Mouse (Mus musculus) MEL (cell line): Measurements from ENCODE around the gene Timm13. TPM values are rescaled to one million over a fixed set of nuclear protein-coding genes. Genes with fewer than 3 reads are reported as not detected.

Experiments used
- DNase-seq: peaks from one replicate; pipeline ENCODE4 v3.0.0; 2011; ENCODE audit warnings: low read depth, low spot score
- H3K27ac ChIP-seq: 2 replicates; pipeline ENCODE4 v1.5.1; 2012; ENCODE audit warnings: low read depth, mild to moderate bottlenecking, control low read depth, low read length, moderate library complexity; ENCODE audit not compliant: control insufficient read depth
- H3K27me3 ChIP-seq, 2 experiments: fragments of 150-350 bp in 1 of 2; sonication (generic) in 1 of 2; 2 replicates each; pipeline ENCODE4 v1.6.1; 2012; ENCODE audit warnings: low read length in 2 of 2, mild to moderate bottlenecking in 2 of 2, improper control_type of control experiment in 1 of 2, moderate library complexity in 1 of 2; ENCODE audit not compliant: insufficient read depth in 2 of 2, control insufficient read depth in 1 of 2
- H3K36me3 ChIP-seq, 2 experiments: 2 replicates each; pipeline ENCODE4 v1.6.1; 2012 to 2014; ENCODE audit warnings: low read length in 2 of 2, improper control_type of control experiment in 1 of 2, inconsistent platforms in 1 of 2, mild to moderate bottlenecking in 1 of 2; ENCODE audit not compliant: insufficient read depth in 2 of 2, control insufficient read depth in 1 of 2
- H3K4me1 ChIP-seq, 2 experiments: fragments of 150-350 bp in 1 of 2; sonication (generic) in 1 of 2; 2 replicates each; pipeline ENCODE4 v1.6.1; 2012; ENCODE audit warnings: low read length in 2 of 2, improper control_type of control experiment in 1 of 2, mild to moderate bottlenecking in 1 of 2; ENCODE audit not compliant: insufficient read depth in 2 of 2, control insufficient read depth in 1 of 2
- H3K4me3 ChIP-seq, 2 experiments: fragments of 150-350 bp in 1 of 2; sonication (generic) in 1 of 2; 2 replicates each; pipeline ENCODE4 v1.5.1; 2012; ENCODE audit warnings: low read depth in 2 of 2, low read length in 2 of 2, mild to moderate bottlenecking in 2 of 2, moderate library complexity in 2 of 2, control low read depth in 1 of 2, improper control_type of control experiment in 1 of 2; ENCODE audit not compliant: control insufficient read depth in 1 of 2, insufficient read depth in 1 of 2
- H3K79me2 ChIP-seq: 2 replicates; pipeline ENCODE4 v1.6.1; 2012; ENCODE audit warnings: mild to moderate bottlenecking, low read length, moderate library complexity; ENCODE audit not compliant: control insufficient read depth, poor library complexity, insufficient read depth
- H3K9ac ChIP-seq: 2 replicates; pipeline ENCODE4 v1.6.1; 2012; ENCODE audit warnings: low read depth, mild to moderate bottlenecking, control low read depth, low read length, moderate library complexity; ENCODE audit not compliant: control insufficient read depth, poor library complexity, severe bottlenecking
- H3K9me3 ChIP-seq: fragments of 150-350 bp; sonication (generic); replicated peaks from 2 replicates; pipeline ENCODE4 v1.6.1; 2012; ENCODE audit warnings: mild to moderate bottlenecking, low read length, improper control_type of control experiment, moderate library complexity; ENCODE audit not compliant: insufficient read depth
- CHD1 ChIP-seq: IDR thresholded peaks from 2 replicates; pipeline ENCODE4 v1.6.1; 2012; ENCODE audit warnings: low read depth, mild to moderate bottlenecking, inconsistent platforms, low read length, improper control_type of control experiment
- CTCF ChIP-seq, 3 experiments: IDR thresholded peaks in 2 of 3; conservative IDR thresholded peaks in 1 of 3; 2 replicates each; pipeline ENCODE4 v1.5.1; 2011 to 2012; ENCODE audit warnings: low read length in 3 of 3, low read depth in 2 of 3, mild to moderate bottlenecking in 2 of 3, improper control_type of control experiment in 1 of 3, inconsistent platforms in 1 of 3, mixed read lengths in 1 of 3, moderate library complexity in 1 of 3; ENCODE audit not compliant: control insufficient read depth in 1 of 3, insufficient read depth in 1 of 3, poor library complexity in 1 of 3, severe bottlenecking in 1 of 3
- EP300 ChIP-seq, 2 experiments: IDR thresholded peaks; 2 replicates each; pipeline ENCODE4 v1.6.1; 2011; ENCODE audit warnings: improper control_type of control experiment in 2 of 2, low read length in 2 of 2, low read depth in 1 of 2, mild to moderate bottlenecking in 1 of 2
- ETS1 ChIP-seq: IDR thresholded peaks from 2 replicates; pipeline ENCODE4 v1.6.1; 2012; ENCODE audit warnings: low read depth, mild to moderate bottlenecking, inconsistent platforms, low read length, improper control_type of control experiment, moderate library complexity
- GABPA ChIP-seq: IDR thresholded peaks from 2 replicates; pipeline ENCODE4 v1.6.1; 2012; ENCODE audit warnings: low read depth, mild to moderate bottlenecking, inconsistent platforms, low read length, improper control_type of control experiment, moderate library complexity
- GATA1 ChIP-seq: IDR thresholded peaks from 2 replicates; pipeline ENCODE4 v1.6.1; 2011; ENCODE audit warnings: low read depth, low read length, improper control_type of control experiment
- HCFC1 ChIP-seq: IDR thresholded peaks from 2 replicates; pipeline ENCODE4 v1.6.1; 2012; ENCODE audit warnings: low read depth, mild to moderate bottlenecking, inconsistent platforms, low read length, improper control_type of control experiment, moderate library complexity
- MAFK ChIP-seq: IDR thresholded peaks from 2 replicates; pipeline ENCODE4 v1.6.1; 2011; ENCODE audit warnings: low read depth, mild to moderate bottlenecking, low read length, improper control_type of control experiment, borderline replicate concordance
- MAX ChIP-seq: IDR thresholded peaks from 2 replicates; pipeline ENCODE4 v1.6.1; 2011; ENCODE audit warnings: low read length, improper control_type of control experiment
- MAZ ChIP-seq: IDR thresholded peaks from 2 replicates; pipeline ENCODE4 v1.6.1; 2012; ENCODE audit warnings: low read depth, mild to moderate bottlenecking, inconsistent platforms, low read length, improper control_type of control experiment
- MEF2A ChIP-seq: IDR thresholded peaks from 2 replicates; pipeline ENCODE4 v1.6.1; 2014; ENCODE audit warnings: low read depth, mild to moderate bottlenecking, inconsistent platforms, low read length, improper control_type of control experiment; ENCODE audit not compliant: poor library complexity, insufficient replicate concordance, severe bottlenecking; ENCODE audit errors: extremely low read depth
- MYB ChIP-seq: IDR thresholded peaks from 2 replicates; pipeline ENCODE4 v1.6.1; 2011; ENCODE audit warnings: mild to moderate bottlenecking, low read depth, low read length, improper control_type of control experiment
- NELFE ChIP-seq: IDR thresholded peaks from 2 replicates; pipeline ENCODE4 v1.6.1; 2011; ENCODE audit warnings: low read depth, low read length, improper control_type of control experiment
- POLR2AphosphoS5 ChIP-seq: IDR thresholded peaks from 2 replicates; pipeline ENCODE4 v1.6.1; 2012; ENCODE audit warnings: low read depth, borderline replicate concordance, mild to moderate bottlenecking, inconsistent platforms, low read length, moderate library complexity, mixed read lengths
- RAD21 ChIP-seq: IDR thresholded peaks from 2 replicates; pipeline ENCODE4 v1.6.1; 2011; ENCODE audit warnings: mild to moderate bottlenecking, low read depth, low read length, improper control_type of control experiment
- RCOR1 ChIP-seq: IDR thresholded peaks from 2 replicates; pipeline ENCODE4 v1.6.1; 2012; ENCODE audit warnings: low read depth, mild to moderate bottlenecking, inconsistent platforms, low read length, improper control_type of control experiment
- SIN3A ChIP-seq: IDR thresholded peaks from 2 replicates; pipeline ENCODE4 v1.6.1; 2012; ENCODE audit warnings: low read length, improper control_type of control experiment, inconsistent platforms
- TAL1 ChIP-seq: IDR thresholded peaks from 2 replicates; pipeline ENCODE4 v1.6.1; 2012; ENCODE audit warnings: mild to moderate bottlenecking, inconsistent platforms, low read length, moderate library complexity, mixed read lengths
- TCF12 ChIP-seq: IDR thresholded peaks from 2 replicates; pipeline ENCODE4 v1.6.1; 2014; ENCODE audit warnings: low read depth, mild to moderate bottlenecking, inconsistent platforms, low read length, improper control_type of control experiment, moderate library complexity
- ZNF384 ChIP-seq: IDR thresholded peaks from 2 replicates; pipeline ENCODE4 v1.6.1; 2012; ENCODE audit warnings: low read depth, mild to moderate bottlenecking, inconsistent platforms, low read length, improper control_type of control experiment
- polyA plus RNA-seq, 2 experiments: library from polyadenylated mRNA; stranded (reverse) in 1 of 2; unstranded in 1 of 2; fragments of >175 nt in 1 of 2; fragments of >200 nt in 1 of 2; gene quantifications; 2 replicates each; pipeline versions ENCODE4 v1.2.1 to v1.2.4; 2012; ENCODE audit warnings: low replicate concordance in 2 of 2, low read depth in 1 of 2; ENCODE audit not compliant: insufficient read length in 2 of 2, insufficient read depth in 1 of 2, missing spikeins in 1 of 2
- total RNA-seq: library from RNA; depleted of rRNA; stranded (reverse); fragments of 300-350 nt; gene quantifications from 2 replicates; pipeline ENCODE4 v1.2.3, GENCODE M21; 2012

Timm13 gene
- total and polyA plus RNA-seq, 3 experiments = 329 to 645 (median 349) TPM

GRCm38 (mm10) chr10:80915260-80915659 lies 14.5 kb upstream of the Timm13 start:
- Histone ChIP-seq H3K79me2 (peaks cover 6% of the 10 kb centered on the region), H3K27ac (no peak overlapping the region), H3K4me3 (no peak overlapping the region), H3K9ac (no peak overlapping the region), H3K27me3 (no peaks in the 10 kb centered on the region; a peak in 1 of 4 replicates), H3K4me1 (peaks cover 0 to 8% of the 10 kb centered on the region in 2 experiments; a peak in 1 of 4 replicates), H3K36me3 (peaks cover 0 to 2% of the 10 kb centered on the region in 2 experiments; a peak in 1 of 4 replicates), H3K9me3 (no peaks in the 10 kb centered on the region)
- TF ChIP-seq GATA1 = peak; percentile 70
- peak; percentile 79 for TF ChIP-seq TCF12
- no peak for TF ChIP-seq MEF2A
- TF ChIP-seq RCOR1 = peak; percentile 66
- TF ChIP-seq TAL1 = peak; percentile 80
- 0 out of 2 replicates have a peak, but pooled peaks have one; percentile 7 for TF ChIP-seq ETS1
- no peak for TF ChIP-seq CTCF (IDR thresholded peaks at IDR 0.05 in 2 of 3, conservative IDR thresholded peaks at IDR 0.05 in 1 of 3; ENCODE audit: control insufficient read depth in 1 of 3, insufficient read depth in 1 of 3, low read depth in 2 of 3, low read length in 3 of 3, poor library complexity in 1 of 3, severe bottlenecking in 1 of 3)
- TF ChIP-seq ZNF384 = no peak
- TF ChIP-seq MAX = no peak
- TF ChIP-seq EP300 (IDR thresholded peaks at IDR 0.05; ENCODE audit: low read depth in 1 of 2, low read length in 2 of 2) = peak; percentile 58 to 72
- TF ChIP-seq CHD1 = no peak
- TF ChIP-seq SIN3A = no peak
- peak; percentile 46 for DNase-seq

DNA sequence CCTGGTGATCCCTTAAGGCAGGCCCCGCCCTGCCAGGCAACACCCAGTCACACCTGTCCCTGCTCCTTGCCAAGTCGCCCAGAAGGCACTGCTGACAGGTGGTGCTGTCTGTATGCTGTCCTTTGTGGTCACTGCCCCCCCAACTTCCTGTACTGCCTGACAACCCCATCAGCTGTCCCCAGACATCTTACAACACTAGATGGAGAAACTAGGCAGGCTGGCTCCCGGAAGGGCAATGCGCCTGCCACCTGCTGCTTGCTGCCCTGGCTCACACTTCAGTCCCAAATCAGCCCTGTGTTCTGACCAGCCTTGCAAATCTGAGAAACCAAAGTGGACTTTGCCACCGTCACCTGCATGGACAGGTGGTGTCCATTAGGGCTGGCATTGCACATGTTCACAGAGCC lies 13.5 kb upstream of the Timm13 start:
- peaks cover 6% of the 10 kb centered on the region for H3K79me2 ChIP-seq
- TF ChIP-seq CTCF (IDR thresholded peaks at IDR 0.05 in 2 of 3, conservative IDR thresholded peaks at IDR 0.05 in 1 of 3; ENCODE audit: control insufficient read depth in 1 of 3, insufficient read depth in 1 of 3, low read depth in 2 of 3, low read length in 3 of 3, poor library complexity in 1 of 3, severe bottlenecking in 1 of 3) (no peak), RAD21 (no peak), MYB (no peak), POLR2AphosphoS5 (no peak), MAFK (no peak), MAZ (no peak), GABPA (no peak), HCFC1 (no peak), NELFE (no peak)
- no peak overlapping the region for H3K4me3 ChIP-seq
- peaks cover 0 to 8% of the 10 kb centered on the region in 2 experiments; a peak in 1 of 4 replicates for H3K4me1 ChIP-seq
- DNase-seq = no peak
- H3K27me3 ChIP-seq = no peaks in the 10 kb centered on the region
- peaks cover 0 to 2% of the 10 kb centered on the region in 2 experiments; a peak in 2 of 4 replicates for H3K36me3 ChIP-seq
- H3K27ac ChIP-seq = no peak overlapping the region
- no peak overlapping the region for H3K9ac ChIP-seq
- no peaks in the 10 kb centered on the region for H3K9me3 ChIP-seq
